ENCODE assay signal across 25 mouse cellular contexts in the genomic region with DNA sequence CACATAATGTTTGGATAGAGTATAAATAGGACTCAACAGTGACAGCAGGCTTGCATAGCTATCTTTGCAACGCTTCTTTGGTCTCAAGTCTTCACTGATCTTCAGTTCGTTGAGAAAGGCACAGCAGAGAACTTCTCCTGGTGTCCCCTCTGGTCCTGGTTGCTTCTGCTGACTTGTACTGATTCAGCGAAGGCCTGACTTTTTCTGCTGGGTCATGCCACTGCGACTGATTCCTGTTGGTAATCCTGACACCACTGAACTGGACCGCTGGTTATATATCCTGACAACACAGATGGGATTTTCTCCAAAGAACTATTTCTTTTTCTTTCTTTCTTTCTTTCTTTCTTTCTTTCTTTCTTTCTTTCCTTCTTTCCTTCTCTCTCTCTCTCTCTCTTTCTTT. TPM values are rescaled to one million over a fixed set of nuclear protein-coding genes. Genes with fewer than 3 reads are reported as not detected.
DNase-seq lines count a peak whose midpoint lies in the region; ATAC-seq lines count a peak whose summit lies in the region.
"Had no signal": no experiment of that assay in that cellular context is flagged by ENCODE, and none has a peak within 500 bp of the region (broad histone marks: within the 10 kb centered on the region; RNA-seq: fewer than 3 reads in every experiment).

No protein-coding gene starts in this region.

- no peaks in the 10 kb centered on the region for H3K27me3 ChIP-seq in erythroblast, embryonic 14.5 days (ENCODE audit: control insufficient read depth)
- H3K27me3 ChIP-seq in megakaryocyte, embryonic 14.5 days (replicated peaks) = no peaks in the 10 kb centered on the region
- H3K27me3 ChIP-seq in liver, embryonic 15.5 days = no peaks in the 10 kb centered on the region
- H3K27me3 ChIP-seq: embryonic facial prominence, embryonic 12.5 days; embryonic facial prominence, embryonic 15.5 days; forebrain, embryonic 13.5 days; heart, embryonic 13.5 days; hindbrain, embryonic 12.5 days; hindbrain, embryonic 15.5 days; Patski had no signal

- 0 out of 2 replicates have a peak overlapping the region, but pooled peaks have one; percentile 12 for H3K9ac ChIP-seq in liver, embryonic 15.5 days
- H3K9ac ChIP-seq: embryonic facial prominence, embryonic 12.5 days; embryonic facial prominence, embryonic 15.5 days; forebrain, embryonic 13.5 days; heart, embryonic 13.5 days; hindbrain, embryonic 12.5 days; hindbrain, embryonic 15.5 days had no signal

- no peaks in the 10 kb centered on the region for H3K9me3 ChIP-seq in erythroblast, embryonic 14.5 days (ENCODE audit: control insufficient read depth, low read length)
- no peaks in the 10 kb centered on the region for H3K9me3 ChIP-seq in megakaryocyte, embryonic 14.5 days
- no peaks in the 10 kb centered on the region for H3K9me3 ChIP-seq in liver, embryonic 15.5 days (replicated peaks)
- H3K9me3 ChIP-seq: embryonic facial prominence, embryonic 12.5 days; embryonic facial prominence, embryonic 15.5 days; forebrain, embryonic 10.5 days; forebrain, embryonic 13.5 days; heart, embryonic 10.5 days; heart, embryonic 13.5 days; hindbrain, embryonic 12.5 days; hindbrain, embryonic 15.5 days had no signal

- H3K4me1 ChIP-seq in erythroblast, embryonic 14.5 days (ENCODE audit: control insufficient read depth) = peaks cover 68% of the 10 kb centered on the region
- H3K4me1 ChIP-seq in megakaryocyte, embryonic 14.5 days = peaks cover 51% of the 10 kb centered on the region
- H3K4me1 ChIP-seq in liver, embryonic 15.5 days (replicated peaks) = peaks cover 75% of the 10 kb centered on the region

- H3K27ac ChIP-seq in liver, embryonic 15.5 days (replicated peaks) = peak overlapping the region; percentile 83
- H3K27ac ChIP-seq: embryonic facial prominence, embryonic 12.5 days; embryonic facial prominence, embryonic 15.5 days; forebrain, embryonic 10.5 days; forebrain, embryonic 13.5 days; heart, adult 2 months; heart, embryonic 10.5 days; heart, embryonic 13.5 days; hindbrain, embryonic 12.5 days; hindbrain, embryonic 15.5 days had no signal

- 77% methylated on average over 5 of the region's 5 CpGs for WGBS in liver, embryonic 15.5 days (ENCODE audit: insufficient replicate concordance)

- no peak for DNase-seq in frontal cortex, postnatal 10 days (ENCODE audit: low spot score in 2 of 2)
- DNase-seq in cerebellum, postnatal 10 days = no peak
- no peak for DNase-seq in layer of hippocampus, adult 8-10 months (ENCODE audit: low spot score in 2 of 2)
- DNase-seq: adrenal gland, postnatal 10 days; adrenal gland, postnatal 36 days; cerebellum, adult 9-10 months; gastrocnemius, postnatal 36 days; heart, adult 2 months had no signal

- ATAC-seq in erythroblast, adult 5-6 weeks (replicated peaks; ENCODE audit: low FRiP score, poor library complexity, severe bottlenecking) = no peak
- no peak for ATAC-seq in megakaryocyte, adult 5-6 weeks (ENCODE audit: poor library complexity, severe bottlenecking)
- no peak for ATAC-seq in liver, embryonic 15.5 days (ENCODE audit: insufficient read depth)
- ATAC-seq: forebrain, embryonic 13.5 days; forebrain, embryonic 16.5 days; Patski had no signal

- peak overlapping the region; percentile 1 for H3K4me3 ChIP-seq in erythroblast, embryonic 14.5 days (replicated peaks)
- H3K4me3 ChIP-seq in megakaryocyte, embryonic 14.5 days (replicated peaks) = peak overlapping the region; percentile 78
- H3K4me3 ChIP-seq in liver, embryonic 15.5 days (replicated peaks) = no peak overlapping the region
- H3K4me3 ChIP-seq: embryonic facial prominence, embryonic 12.5 days; embryonic facial prominence, embryonic 15.5 days; forebrain, embryonic 10.5 days; forebrain, embryonic 13.5 days; heart, adult 2 months; heart, embryonic 10.5 days; heart, embryonic 13.5 days; hindbrain, embryonic 12.5 days; hindbrain, embryonic 15.5 days had no signal

- peaks cover 5% of the 10 kb centered on the region for H3K36me3 ChIP-seq in erythroblast, embryonic 14.5 days (ENCODE audit: control insufficient read depth)
- peaks cover 3% of the 10 kb centered on the region for H3K36me3 ChIP-seq in megakaryocyte, embryonic 14.5 days (replicated peaks; ENCODE audit: low read length)
- H3K36me3 ChIP-seq in liver, embryonic 15.5 days (replicated peaks) = peaks cover 4% of the 10 kb centered on the region; the same call in 1 of the 2 replicates
- H3K36me3 ChIP-seq: embryonic facial prominence, embryonic 12.5 days; embryonic facial prominence, embryonic 15.5 days; forebrain, embryonic 10.5 days; heart, embryonic 10.5 days; heart, embryonic 13.5 days; hindbrain, embryonic 12.5 days; hindbrain, embryonic 15.5 days had no signal

- peak overlapping the region; percentile 28 for H3K4me2 ChIP-seq in liver, embryonic 15.5 days
- H3K4me2 ChIP-seq: embryonic facial prominence, embryonic 12.5 days; embryonic facial prominence, embryonic 15.5 days; forebrain, embryonic 13.5 days; heart, embryonic 13.5 days; hindbrain, embryonic 12.5 days; hindbrain, embryonic 15.5 days had no signal

RNA-seq across cellular contexts. Expression of gene Oaz1, which starts 3.9 kb away (rescaled TPM):
- 1,446 and 1,486 TPM in 2 replicates for polyA plus RNA-seq in erythroblast, embryonic 14.5 days (2012)
- 1,067 and 1,159 TPM in 2 replicates for total RNA-seq in erythroblast, adult 5-6 weeks (2015; ENCODE audit: low replicate concordance)
- total RNA-seq in erythroblast, adult 5-6 weeks (2017; ENCODE audit: low replicate concordance) = 242 and 348 TPM in 2 replicates
- polyA plus RNA-seq in megakaryocyte, embryonic 14.5 days (2012; ENCODE audit: insufficient read depth, low replicate concordance) = 2,272 and 5,289 TPM in 2 replicates
- total RNA-seq in megakaryocyte, adult 5-6 weeks (2015) = 1,171 and 1,242 TPM in 2 replicates
- 206 and 296 TPM in 2 replicates for total RNA-seq in megakaryocyte, adult 5-6 weeks (2017)
- 1,470 and 1,719 TPM in 2 replicates for polyA plus RNA-seq in liver, embryonic 15.5 days (2015; fragmentation: Nextera tagmentation; extraction: Ambion mirVana)
- 100 to 1,000 TPM; 475 to 520 (median 506) TPM for total RNA-seq in layer of hippocampus, adult 8-10 months (2022)

RNA-seq across cellular contexts. Expression of gene Jsrp1, which starts 9.2 kb away (rescaled TPM):
- polyA plus RNA-seq in erythroblast, embryonic 14.5 days (2012) = not detected in 2 replicates
- not detected in 2 replicates for total RNA-seq in erythroblast, adult 5-6 weeks (2015; ENCODE audit: low replicate concordance)
- not detected in 2 replicates for total RNA-seq in erythroblast, adult 5-6 weeks (2017; ENCODE audit: low replicate concordance)
- not detected in 2 replicates for polyA plus RNA-seq in megakaryocyte, embryonic 14.5 days (2012; ENCODE audit: insufficient read depth, low replicate concordance)
- not detected in 2 replicates for total RNA-seq in megakaryocyte, adult 5-6 weeks (2015)
- not detected in 2 replicates for total RNA-seq in megakaryocyte, adult 5-6 weeks (2017)
- polyA plus RNA-seq in liver, embryonic 15.5 days (2015; fragmentation: Nextera tagmentation; extraction: Ambion mirVana) = 0.97 and 1.3 TPM in 2 replicates
- 1 to 10 TPM in 3 of 4 experiments, under 1 TPM in 1; 0.91 to 4.7 (median 2.7) TPM for total RNA-seq in layer of hippocampus, adult 8-10 months (2022)
- total RNA-seq: common myeloid progenitor, adult 5-6 weeks; granulocyte monocyte progenitor cell, adult 5-6 weeks had no signal
- polyA plus RNA-seq: forebrain, embryonic 13.5 days; forebrain, embryonic 16.5 days; Patski had no signal

RNA-seq across cellular contexts. Expression of gene Amh, which starts 17.5 kb away (rescaled TPM):
- polyA plus RNA-seq in erythroblast, embryonic 14.5 days (2012) = 0.33 and 0.43 TPM in 2 replicates
- not detected in 2 replicates for total RNA-seq in erythroblast, adult 5-6 weeks (2015; ENCODE audit: low replicate concordance)
- not detected in 2 replicates for total RNA-seq in erythroblast, adult 5-6 weeks (2017; ENCODE audit: low replicate concordance)
- polyA plus RNA-seq in megakaryocyte, embryonic 14.5 days (2012; ENCODE audit: insufficient read depth, low replicate concordance) = 1.1 and 5.5 TPM in 2 replicates
- not detected in 2 replicates for total RNA-seq in megakaryocyte, adult 5-6 weeks (2015)
- not detected in 2 replicates for total RNA-seq in megakaryocyte, adult 5-6 weeks (2017)
- 0.10 and 0.12 TPM in 2 replicates for polyA plus RNA-seq in liver, embryonic 15.5 days (2015; fragmentation: Nextera tagmentation; extraction: Ambion mirVana)
- 1 to 10 TPM; 2.4 to 4.0 (median 3.0) TPM for total RNA-seq in layer of hippocampus, adult 8-10 months (2022)
- total RNA-seq: common myeloid progenitor, adult 5-6 weeks had no signal
- polyA plus RNA-seq: embryonic facial prominence, embryonic 12.5 days; forebrain, embryonic 16.5 days; heart, embryonic 10.5 days; heart, embryonic 13.5 days; hindbrain, embryonic 12.5 days had no signal

RNA-seq across cellular contexts. Expression of gene Lingo3, which starts 21.3 kb away (rescaled TPM):
- polyA plus RNA-seq in erythroblast, embryonic 14.5 days (2012) = not detected in 2 replicates
- not detected in 2 replicates for total RNA-seq in erythroblast, adult 5-6 weeks (2015; ENCODE audit: low replicate concordance)
- not detected in 2 replicates for total RNA-seq in erythroblast, adult 5-6 weeks (2017; ENCODE audit: low replicate concordance)
- 0.04 TPM in 1 of 2 replicates, not detected in the other for polyA plus RNA-seq in megakaryocyte, embryonic 14.5 days (2012; ENCODE audit: insufficient read depth, low replicate concordance)
- not detected in 2 replicates for total RNA-seq in megakaryocyte, adult 5-6 weeks (2015)
- not detected in 2 replicates for total RNA-seq in megakaryocyte, adult 5-6 weeks (2017)
- not detected in 2 replicates for polyA plus RNA-seq in liver, embryonic 15.5 days (2015; fragmentation: Nextera tagmentation; extraction: Ambion mirVana)
- 10 to 100 TPM; 33.4 to 44.0 (median 40.3) TPM for total RNA-seq in layer of hippocampus, adult 8-10 months (2022)

RNA-seq across cellular contexts. Expression of gene Plekhj1, which starts 24.1 kb away (rescaled TPM):
- 32.7 and 39.3 TPM in 2 replicates for polyA plus RNA-seq in erythroblast, embryonic 14.5 days (2012)
- 24.5 and 45.2 TPM in 2 replicates for total RNA-seq in erythroblast, adult 5-6 weeks (2015; ENCODE audit: low replicate concordance)
- total RNA-seq in erythroblast, adult 5-6 weeks (2017; ENCODE audit: low replicate concordance) = 8.2 and 13.9 TPM in 2 replicates
- polyA plus RNA-seq in megakaryocyte, embryonic 14.5 days (2012; ENCODE audit: insufficient read depth, low replicate concordance) = 184 and 251 TPM in 2 replicates
- total RNA-seq in megakaryocyte, adult 5-6 weeks (2015) = 82.4 and 84.3 TPM in 2 replicates
- 35.5 and 43.5 TPM in 2 replicates for total RNA-seq in megakaryocyte, adult 5-6 weeks (2017)
- 73.6 and 83.0 TPM in 2 replicates for polyA plus RNA-seq in liver, embryonic 15.5 days (2015; fragmentation: Nextera tagmentation; extraction: Ambion mirVana)
- total RNA-seq in layer of hippocampus, adult 8-10 months (2022) = 10 to 100 TPM; 61.4 to 75.8 (median 70.7) TPM
